Mouse (Mus musculus) embryonic fibroblast, embryonic 13.5 days (primary cell): Measurements from ENCODE around the gene Exoc7. TPM values are rescaled to one million over a fixed set of nuclear protein-coding genes. Genes with fewer than 3 reads are reported as not detected.
A peak's percentile ranks its signal among the peaks of the same experiment; 100 is the strongest.

Experiments
- H3K27ac ChIP-seq: 2 replicates; pipeline ENCODE4 v1.5.1; 2012; ENCODE audit warnings: low read length, control low read depth, inconsistent platforms; ENCODE audit not compliant: insufficient read depth
- H3K4me1 ChIP-seq: 2 replicates; pipeline ENCODE4 v1.6.1; 2011; ENCODE audit warnings: low read length; ENCODE audit not compliant: control insufficient read depth, insufficient read depth
- H3K4me3 ChIP-seq: 2 replicates; pipeline ENCODE4 v1.5.1; 2011; ENCODE audit warnings: mild to moderate bottlenecking, control low read depth, low read length; ENCODE audit not compliant: insufficient read depth
- CTCF ChIP-seq: IDR thresholded peaks from 2 replicates; pipeline ENCODE4 v1.5.1; 2011; ENCODE audit warnings: mild to moderate bottlenecking, control low read depth, low read length, moderate library complexity, borderline replicate concordance; ENCODE audit not compliant: insufficient read depth
- POLR2A ChIP-seq: IDR thresholded peaks from 2 replicates; pipeline ENCODE4 v1.6.1; 2011; ENCODE audit warnings: low read depth, mild to moderate bottlenecking, control low read depth, low read length, moderate library complexity
- polyA plus RNA-seq: library from polyadenylated mRNA; stranded (reverse); fragments of >200 nt; gene quantifications from 2 replicates; pipeline ENCODE4 v1.2.4, GENCODE M21; 2011; ENCODE audit warnings: low read depth; ENCODE audit not compliant: missing spikeins, insufficient read length

Gene Exoc7
- polyA plus RNA-seq, 1 experiment, result 60.1 TPM

DNA sequence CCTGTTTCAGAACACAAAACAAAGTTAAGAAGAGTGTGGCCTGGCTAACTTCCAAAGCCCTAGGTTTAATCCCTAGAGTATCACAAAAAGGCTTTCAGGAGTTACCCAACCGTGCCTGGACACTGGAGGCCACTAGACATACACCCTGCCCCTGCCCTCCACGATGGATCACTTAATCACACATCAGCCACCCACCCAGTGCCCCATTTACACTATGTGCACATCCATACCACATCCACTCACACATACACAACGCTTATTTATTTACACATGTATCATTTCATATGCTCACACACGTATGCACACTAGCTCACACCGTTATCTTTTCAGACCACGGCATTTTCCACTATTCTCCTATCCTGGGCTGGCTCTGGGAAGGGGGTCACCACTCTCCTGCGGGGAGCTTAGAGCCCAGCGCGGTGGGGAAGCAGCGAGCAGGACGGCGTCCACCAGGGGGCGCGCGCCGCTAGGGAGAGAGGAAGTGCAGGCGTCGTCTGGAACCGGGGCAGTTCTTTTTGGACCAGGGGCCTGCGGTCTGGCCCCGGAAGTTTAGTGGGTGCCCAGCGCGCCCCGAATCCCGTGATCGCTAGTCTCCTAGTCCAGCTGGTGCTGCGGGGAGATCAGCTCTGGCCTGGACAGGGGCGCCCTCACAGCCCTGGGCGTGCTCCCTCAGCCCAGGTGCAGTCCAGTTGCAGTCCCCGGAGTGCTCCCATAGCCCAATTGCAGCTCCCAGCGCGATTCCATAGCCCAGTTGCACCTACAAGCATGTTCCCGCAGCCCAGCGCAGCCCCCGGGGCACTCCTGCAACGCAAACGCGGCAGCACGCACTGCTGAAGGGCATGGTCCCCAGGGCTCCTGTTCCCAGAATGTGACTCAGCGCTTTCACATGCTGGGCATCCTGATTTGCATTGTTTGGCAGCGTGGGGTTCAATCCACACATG, 12.0 kb upstream of the Exoc7 start:
- H3K4me1 ChIP-seq, result peaks cover 5% of the 10 kb centered on the region; the same call in 1 of the 2 replicates
- peak overlapping the region; percentile 32 for H3K4me3 ChIP-seq
- H3K27ac ChIP-seq, result no peak overlapping the region
- TF ChIP-seq CTCF (peak; percentile 96), POLR2A (0 out of 2 replicates have a peak, but pooled peaks have one; percentile 7)

DNA sequence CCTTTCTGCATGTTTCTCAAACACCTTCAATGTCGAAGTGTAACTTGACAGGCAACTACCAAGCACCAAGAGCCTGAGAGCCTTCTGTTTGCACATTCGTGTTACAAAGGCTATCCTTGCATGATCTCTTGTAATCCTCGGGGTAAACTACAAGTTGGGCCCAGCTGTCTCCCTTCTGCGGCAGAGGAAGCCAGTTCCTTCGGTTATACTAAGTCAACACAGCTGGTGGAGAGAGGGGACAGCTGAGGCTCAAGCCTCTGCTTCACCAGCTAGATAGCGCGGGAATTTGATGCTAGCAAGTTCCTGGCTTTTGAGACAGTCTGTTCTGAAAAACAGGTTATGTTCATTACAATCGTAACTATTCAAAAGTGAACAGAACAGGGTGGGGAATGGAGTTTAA, 5.3 kb upstream of the Exoc7 start:
- H3K27ac ChIP-seq, result no peak overlapping the region
- H3K4me3 ChIP-seq, result no peak overlapping the region
- TF ChIP-seq POLR2A (no peak), CTCF (no peak)
- no peaks in the 10 kb centered on the region for H3K4me1 ChIP-seq

DNA sequence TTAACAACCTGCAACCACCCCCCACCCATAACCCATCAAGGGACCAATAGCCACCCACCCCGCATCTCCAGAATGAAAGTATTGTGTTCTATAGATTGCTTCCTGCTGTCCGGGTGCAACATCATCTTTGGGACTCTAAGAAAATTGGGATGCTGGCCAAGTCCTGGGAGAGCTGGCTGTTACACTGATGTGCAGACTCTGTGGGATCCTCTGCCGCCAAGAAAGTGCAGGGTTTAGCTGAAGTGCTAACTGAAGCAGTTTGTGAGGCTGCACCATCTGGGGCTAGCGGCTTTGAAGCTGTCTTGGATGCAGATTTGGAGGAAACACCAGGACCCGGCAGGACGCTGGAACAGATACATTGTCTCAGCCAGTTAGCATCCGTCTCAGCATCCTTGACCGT, 4.1 kb upstream of the Exoc7 start:
- no peak overlapping the region for H3K4me3 ChIP-seq
- TF ChIP-seq CTCF (no peak), POLR2A (no peak)
- no peaks in the 10 kb centered on the region for H3K4me1 ChIP-seq
- H3K27ac ChIP-seq, result no peak overlapping the region

DNA sequence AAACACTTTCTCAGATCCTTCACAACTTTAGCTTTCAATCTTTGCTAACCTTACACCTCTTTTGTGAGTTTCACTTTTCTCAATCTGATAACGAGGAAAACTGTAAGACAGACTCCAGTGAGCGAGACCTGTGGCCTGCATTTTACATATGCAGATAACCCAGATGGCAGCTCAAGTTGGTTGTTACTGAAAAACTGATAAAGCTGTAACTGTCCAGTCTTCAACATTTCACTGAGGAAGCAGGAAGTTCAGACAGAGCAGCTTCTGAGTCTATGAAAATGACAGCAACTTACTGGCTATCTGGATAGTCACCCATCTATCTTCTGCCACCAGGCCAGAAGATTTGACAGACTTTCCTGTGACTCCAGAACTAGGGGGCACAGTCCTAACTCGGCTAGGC, 2.6 kb upstream of the Exoc7 start:
- H3K4me1 ChIP-seq, result no peaks in the 10 kb centered on the region
- no peak overlapping the region for H3K4me3 ChIP-seq
- TF ChIP-seq CTCF, result no peak
- no peak for TF ChIP-seq POLR2A
- no peak overlapping the region for H3K27ac ChIP-seq

DNA sequence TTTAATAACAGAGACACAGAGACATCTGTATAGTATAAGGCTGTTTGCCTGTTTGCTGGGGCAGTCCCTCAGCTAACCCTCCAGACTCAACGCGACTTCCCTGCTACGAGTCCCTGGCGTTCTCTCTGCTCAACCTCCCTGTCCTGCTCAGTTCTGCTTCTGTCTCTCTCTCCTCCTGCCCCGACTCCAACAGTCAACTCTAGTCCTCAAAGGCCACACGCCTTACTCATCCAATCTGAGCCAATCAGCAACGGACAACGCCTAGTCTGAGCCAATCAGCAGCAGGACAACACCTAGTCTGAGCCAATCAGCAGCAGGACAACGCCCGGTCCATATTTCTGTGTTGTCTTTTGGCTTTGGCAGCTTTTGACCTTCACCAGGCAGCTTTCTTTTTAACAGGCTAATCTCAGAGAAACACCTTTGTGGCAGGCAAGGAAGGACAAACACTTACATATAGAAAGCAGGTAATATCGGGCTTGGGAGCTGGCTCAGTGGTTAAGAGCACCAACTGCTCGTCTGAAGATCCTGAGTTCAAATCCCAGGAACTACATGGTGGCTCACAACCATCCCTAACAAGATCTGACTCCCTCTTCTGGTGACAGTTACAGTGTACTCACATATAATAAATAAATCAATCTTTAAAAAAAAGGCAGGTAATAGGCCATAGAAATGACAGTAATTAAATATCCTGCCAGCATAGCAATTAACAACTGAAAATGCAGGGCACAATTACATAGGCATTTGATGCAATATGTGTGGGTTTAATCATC, 914 bp upstream of the Exoc7 start:
- Histone ChIP-seq H3K4me3 (no peak overlapping the region), H3K27ac (no peak overlapping the region), H3K4me1 (no peaks in the 10 kb centered on the region)
- no peak for TF ChIP-seq CTCF
- no peak for TF ChIP-seq POLR2A

DNA sequence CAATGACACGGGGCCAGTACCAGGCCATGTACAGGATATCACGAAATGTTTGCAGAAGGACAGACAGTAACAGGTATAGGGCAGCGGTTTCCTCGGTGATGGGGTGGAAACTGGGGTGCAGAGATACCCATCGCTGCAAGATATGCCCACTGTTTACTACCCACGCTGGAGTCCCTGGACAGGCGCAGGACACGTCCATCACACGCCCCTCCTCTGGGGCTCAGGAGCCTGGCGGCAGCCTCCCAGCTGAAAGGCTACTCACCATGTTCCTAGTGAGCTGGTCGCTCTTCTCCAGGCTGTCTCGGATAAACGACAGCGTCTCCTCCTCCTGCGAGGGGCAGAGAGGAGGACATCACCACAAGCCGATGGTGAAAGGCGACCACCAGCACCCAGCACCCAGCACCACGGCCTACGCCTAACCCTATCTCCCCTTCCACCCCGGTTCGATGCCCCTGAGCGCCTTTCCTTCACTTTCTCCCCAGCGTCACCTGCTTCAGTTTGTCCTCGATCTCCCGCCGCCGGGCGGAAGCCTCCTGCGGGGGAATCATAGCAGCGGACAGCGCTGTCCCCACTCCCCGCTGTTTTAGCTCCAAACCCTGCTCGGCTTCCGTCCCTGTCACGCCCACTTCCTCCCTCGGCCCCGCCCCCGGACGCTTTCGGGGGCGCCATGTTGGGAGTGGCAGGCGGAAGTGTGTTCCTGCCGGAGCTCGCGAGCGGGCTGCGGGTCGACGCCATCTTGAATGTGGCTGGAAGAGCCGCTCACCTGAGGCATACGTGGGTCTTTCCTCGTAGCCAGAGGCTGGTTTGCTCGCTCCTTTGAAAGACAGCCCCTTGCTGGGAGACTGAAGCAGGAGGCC, 679 bp downstream of the Exoc7 start:
- Histone ChIP-seq H3K4me3 (peak overlapping the region; percentile 91), H3K4me1 (no peaks in the 10 kb centered on the region), H3K27ac (no peak overlapping the region)
- peak; percentile 72 for TF ChIP-seq POLR2A
- no peak for TF ChIP-seq CTCF

DNA sequence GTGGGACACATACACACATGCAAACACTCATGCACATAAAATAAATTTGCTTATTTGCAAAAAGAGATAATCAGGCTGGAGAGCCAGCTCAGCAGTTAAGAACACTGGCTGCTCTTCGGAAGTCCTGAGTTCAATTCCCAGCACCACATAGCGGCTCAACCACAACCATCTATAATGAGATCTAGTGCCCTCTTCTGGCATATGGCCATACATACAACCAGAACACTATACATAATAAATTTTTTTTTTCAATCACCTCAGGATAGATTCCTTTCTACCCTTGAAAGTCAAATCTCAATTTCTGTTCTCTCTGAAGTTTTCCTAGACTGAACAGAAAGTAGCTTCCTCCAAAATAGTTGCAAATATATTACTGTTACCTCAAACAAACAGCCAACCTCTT, 1.6 kb downstream of the Exoc7 start:
- Histone ChIP-seq H3K27ac (no peak overlapping the region), H3K4me1 (no peaks in the 10 kb centered on the region), H3K4me3 (peak overlapping the region; percentile 91; the same call in 1 of the 2 replicates)
- no peak for TF ChIP-seq POLR2A
- no peak for TF ChIP-seq CTCF

DNA sequence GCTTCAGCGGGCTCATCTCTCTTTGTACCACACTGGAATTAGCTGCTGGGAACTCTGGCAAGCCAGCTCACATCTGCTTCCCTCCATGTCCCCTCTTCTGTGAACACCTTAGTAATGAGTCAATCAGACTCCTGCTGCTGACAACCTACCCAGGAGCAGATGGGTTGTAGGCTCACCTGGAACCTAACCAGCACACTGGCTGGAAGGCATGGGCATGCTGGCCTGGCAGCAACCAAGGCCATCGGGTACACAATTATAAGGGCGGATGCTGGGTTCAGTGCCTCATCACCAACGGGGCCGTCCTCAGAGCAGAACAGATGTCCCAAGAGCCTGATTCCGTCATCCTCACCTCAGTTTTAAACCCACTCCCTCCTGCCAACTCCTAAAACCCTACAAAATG, 8.4 kb downstream of the Exoc7 start:
- H3K4me3 ChIP-seq, result no peak overlapping the region
- H3K4me1 ChIP-seq, result no peaks in the 10 kb centered on the region
- H3K27ac ChIP-seq, result no peak overlapping the region
- no peak for TF ChIP-seq CTCF
- TF ChIP-seq POLR2A, result no peak

DNA sequence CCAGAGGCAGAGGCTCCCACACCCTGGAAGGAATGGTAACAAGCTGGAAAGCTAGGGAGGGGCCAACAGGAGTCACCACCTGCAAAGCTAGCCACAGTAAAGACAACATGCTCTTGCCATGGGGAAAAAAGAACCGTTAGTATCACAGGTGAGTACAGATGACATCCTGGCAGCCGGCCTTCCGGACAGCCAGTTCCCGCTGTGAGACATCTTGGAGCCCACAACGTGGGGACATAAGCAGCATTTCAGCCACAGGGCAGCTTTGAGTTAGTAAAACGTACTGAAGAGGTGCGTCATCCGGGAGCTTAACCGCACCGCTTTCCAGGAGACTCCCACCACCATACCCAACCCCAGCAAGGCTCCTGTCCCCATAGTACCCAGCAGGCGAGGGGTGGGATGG, 8.8 kb downstream of the Exoc7 start:
- TF ChIP-seq POLR2A, result no peak
- TF ChIP-seq CTCF, result no peak
- no peak overlapping the region for H3K27ac ChIP-seq
- H3K4me1 ChIP-seq, result no peaks in the 10 kb centered on the region
- no peak overlapping the region for H3K4me3 ChIP-seq
